Mouse (Mus musculus): ENCODE measurements around the gene Iffo2. TPM values are rescaled to one million over a fixed set of nuclear protein-coding genes. Genes with fewer than 3 reads are reported as not detected.

The Iffo2 gene
- total and polyA plus RNA-seq, 3 experiments = 0.38 to 3.0 (median 0.60) TPM

DNA sequence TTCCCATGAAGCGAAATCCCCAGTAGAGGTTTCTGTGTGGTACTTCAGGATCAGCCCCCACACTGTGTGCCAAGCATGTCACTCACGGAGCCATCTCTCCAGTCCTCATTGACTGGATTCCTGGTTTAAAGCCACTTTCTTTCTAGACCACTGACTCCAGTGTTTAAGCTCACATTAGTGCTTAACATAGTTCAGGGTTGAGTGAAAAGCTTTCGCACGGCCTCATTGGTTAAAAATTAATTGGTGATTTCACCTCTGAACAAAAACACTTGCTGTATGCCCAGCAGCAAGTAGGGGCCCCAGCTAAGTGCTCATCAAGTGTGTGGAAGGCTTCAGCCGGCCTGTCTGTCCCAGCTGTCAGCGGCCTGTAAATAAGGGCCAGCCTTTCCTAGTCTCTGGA, 137.3 kb downstream of the Iffo2 start:
- Histone ChIP-seq H3K9ac (ENCODE audit: insufficient read depth, low read depth) (no peak overlapping the region), H3K9me3 (replicated peaks; ENCODE audit: low read length) (peaks cover 11% of the 10 kb centered on the region), H3K4me3 (replicated peaks in 1 of 3; ENCODE audit: low read depth in 2 of 3, low read length in 2 of 3, poor library complexity in 1 of 3) (no peak overlapping the region), H3K27ac (ENCODE audit: insufficient read depth, low read depth) (no peak overlapping the region), H3K27me3 (replicated peaks) (peaks cover 82% of the 10 kb centered on the region), H3K79me2 (replicated peaks; ENCODE audit: control insufficient read depth, extremely low read depth, insufficient read depth, poor library complexity, severe bottlenecking) (no peaks in the 10 kb centered on the region), H3K4me2 (ENCODE audit: insufficient read depth, low read depth, poor library complexity, severe bottlenecking) (no peak overlapping the region), H3K4me1 (ENCODE audit: control insufficient read depth in 1 of 2, insufficient read depth in 2 of 2) (no peaks in the 10 kb centered on the region), H3K36me3 (replicated peaks in 1 of 2; ENCODE audit: control insufficient read depth in 1 of 2, insufficient read depth in 1 of 2, low read length in 1 of 2) (no peaks in the 10 kb centered on the region)
- no peak for DNase-seq (ENCODE audit: extremely low read depth)
- dilution Hi-C loops (cut with MboI; ENCODE audit: extremely low pct_ligation_motif_present, extremely low pct_unique_long_range_greater_than_20kb, low sequenced_read_pairs) = no loop called here
- in situ Hi-C loops (cut with MboI; ENCODE audit: low pct_ligation_motif_present, low pct_unique_long_range_greater_than_20kb, low sequenced_read_pairs) = no loop called here
- no peak for TF ChIP-seq USF2 (conservative IDR thresholded peaks at IDR 0.05; ENCODE audit: low read depth, low read length)

DNA sequence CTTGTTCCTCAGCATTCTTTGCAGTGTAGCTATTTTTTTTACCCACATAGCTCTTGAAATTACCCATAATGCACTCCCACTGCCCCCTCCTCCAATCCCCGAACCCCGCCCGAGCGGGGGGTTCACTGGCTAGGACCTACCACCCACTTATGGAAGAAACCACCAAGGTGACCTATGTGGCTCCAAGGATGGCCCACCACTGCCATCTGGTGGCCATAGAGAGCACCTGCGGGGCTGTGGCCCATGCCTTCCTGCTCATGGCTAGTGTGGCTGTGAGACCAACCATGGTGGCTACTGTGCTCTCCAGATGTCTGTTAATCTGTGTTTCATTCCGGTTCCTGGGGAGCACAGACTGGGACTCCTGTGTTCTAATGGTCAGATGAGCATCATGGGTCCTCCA, 139.5 kb downstream of the Iffo2 start:
- H3K9me3 ChIP-seq (replicated peaks; ENCODE audit: low read length) = peaks cover 11% of the 10 kb centered on the region
- no peak overlapping the region for H3K4me3 ChIP-seq (replicated peaks in 1 of 3; ENCODE audit: low read depth in 2 of 3, low read length in 2 of 3, poor library complexity in 1 of 3)
- in situ Hi-C loops (cut with MboI; ENCODE audit: low pct_ligation_motif_present, low pct_unique_long_range_greater_than_20kb, low sequenced_read_pairs) (no loop called here), dilution Hi-C loops (cut with MboI; ENCODE audit: extremely low pct_ligation_motif_present, extremely low pct_unique_long_range_greater_than_20kb, low sequenced_read_pairs) (no loop called here)
- H3K9ac ChIP-seq (ENCODE audit: insufficient read depth, low read depth) = no peak overlapping the region
- TF ChIP-seq E2F4 (IDR thresholded peaks at IDR 0.05; ENCODE audit: insufficient replicate concordance, low read depth, low read length) (no peak), TBP (conservative IDR thresholded peaks at IDR 0.05; ENCODE audit: low read depth, low read length) (no peak), HCFC1 (IDR thresholded peaks at IDR 0.05; ENCODE audit: low read depth, low read length) (no peak), ZC3H11A (IDR thresholded peaks at IDR 0.05; ENCODE audit: low read depth, low read length) (peak; percentile 63; the same call in 1 of the 2 replicates), MAX (IDR thresholded peaks at IDR 0.05; ENCODE audit: low read length) (no peak), RAD21 (IDR thresholded peaks at IDR 0.05; ENCODE audit: low read depth, low read length) (peak; percentile 88), SMC3 (IDR thresholded peaks at IDR 0.05; ENCODE audit: low read depth, low read length) (peak; percentile 96), POLR2AphosphoS2 (IDR thresholded peaks at IDR 0.05; ENCODE audit: low read depth, low read length) (no peak), MEF2A (IDR thresholded peaks at IDR 0.05; ENCODE audit: borderline replicate concordance, low read depth, low read length) (no peak), TCF12 (IDR thresholded peaks at IDR 0.05; ENCODE audit: low read depth, low read length) (no peak), NRF1 (IDR thresholded peaks at IDR 0.05; ENCODE audit: low read depth, low read length) (no peak), CHD2 (IDR thresholded peaks at IDR 0.05; ENCODE audit: low read length) (no peak), CHD1 (IDR thresholded peaks at IDR 0.05; ENCODE audit: low read depth, low read length) (no peak), IRF4 (IDR thresholded peaks at IDR 0.05; ENCODE audit: low read depth, low read length) (no peak), UBTF (IDR thresholded peaks at IDR 0.05; ENCODE audit: low read depth, low read length) (no peak), USF1 (IDR thresholded peaks at IDR 0.05; ENCODE audit: low read depth, low read length) (no peak), CTCF (conservative IDR thresholded peaks at IDR 0.05 in 1 of 2, IDR thresholded peaks at IDR 0.05 in 1 of 2; ENCODE audit: low read depth in 2 of 2, low read length in 2 of 2) (peak; percentile 82 to 93), PAX5 (IDR thresholded peaks at IDR 0.05; ENCODE audit: low read length) (no peak), MXI1 (IDR thresholded peaks at IDR 0.05; ENCODE audit: low read depth, low read length) (no peak), NELFE (IDR thresholded peaks at IDR 0.05; ENCODE audit: low read depth, low read length) (0 out of 2 replicates have a peak, but pooled peaks have one; percentile 23), MYC (IDR thresholded peaks at IDR 0.05; ENCODE audit: low read depth, low read length) (no peak), ZKSCAN1 (IDR thresholded peaks at IDR 0.05; ENCODE audit: borderline replicate concordance, low read depth, low read length) (no peak), ZMIZ1 (IDR thresholded peaks at IDR 0.05; ENCODE audit: low read depth, low read length) (no peak), MAZ (IDR thresholded peaks at IDR 0.05; ENCODE audit: low read depth, low read length) (no peak), KAT2A (IDR thresholded peaks at IDR 0.05; ENCODE audit: insufficient replicate concordance, low read length) (no peak), ELF1 (IDR thresholded peaks at IDR 0.05; ENCODE audit: low read depth, low read length) (no peak)
- H3K36me3 ChIP-seq (replicated peaks in 1 of 2; ENCODE audit: control insufficient read depth in 1 of 2, insufficient read depth in 1 of 2, low read length in 1 of 2) = no peaks in the 10 kb centered on the region
- H3K27me3 ChIP-seq (replicated peaks) = peaks cover 84% of the 10 kb centered on the region
- no peaks in the 10 kb centered on the region for H3K79me2 ChIP-seq (replicated peaks; ENCODE audit: control insufficient read depth, extremely low read depth, insufficient read depth, poor library complexity, severe bottlenecking)
- no peak overlapping the region for H3K4me2 ChIP-seq (ENCODE audit: insufficient read depth, low read depth, poor library complexity, severe bottlenecking)
- peak; percentile 67 for DNase-seq (ENCODE audit: extremely low read depth)
- H3K27ac ChIP-seq (ENCODE audit: insufficient read depth, low read depth) = no peak overlapping the region
- H3K4me1 ChIP-seq (ENCODE audit: control insufficient read depth in 1 of 2, insufficient read depth in 2 of 2) = no peaks in the 10 kb centered on the region
